In the genomic region with DNA sequence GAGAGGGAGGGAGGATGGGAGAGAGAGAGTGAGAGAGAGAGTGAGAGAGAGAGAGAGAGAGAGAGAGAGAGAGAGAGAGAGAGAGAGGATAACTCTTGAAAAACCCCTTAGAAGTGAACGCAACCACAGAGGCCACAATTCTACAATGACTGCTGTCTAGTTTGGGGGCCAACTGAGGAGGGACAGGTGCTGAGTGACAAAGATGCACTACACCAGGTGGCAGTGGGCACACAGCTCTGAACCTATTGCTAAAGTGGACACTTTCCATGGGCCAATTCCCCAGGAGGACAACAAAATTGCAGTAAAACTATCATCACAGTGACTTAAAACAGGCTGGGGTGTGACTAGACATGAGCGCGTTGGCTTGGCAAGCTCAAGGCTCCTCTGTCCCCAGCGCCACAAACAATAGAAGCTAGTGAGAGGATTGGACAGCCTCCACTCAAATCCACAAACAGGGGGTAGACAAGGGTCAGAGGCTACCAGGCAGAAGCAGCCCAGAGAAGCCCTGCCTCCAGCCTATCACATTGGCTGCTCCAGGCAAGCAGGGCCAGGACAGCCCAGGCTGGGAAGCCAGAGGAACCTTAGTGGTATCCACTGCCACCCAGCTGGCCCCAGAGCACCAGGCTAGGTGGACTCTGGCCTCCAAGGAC, we compare ENCODE assay signal across 13 mouse cellular contexts.
DNase-seq lines count a peak whose midpoint lies in the region; ATAC-seq and TF ChIP-seq lines count a peak whose summit lies in the region.
"Had no signal": no experiment of that assay in that cellular context is flagged by ENCODE, and none has a peak within 500 bp of the region (broad histone marks: within the 10 kb centered on the region; RNA-seq: fewer than 3 reads in every experiment).

No protein-coding gene starts in this region.

- peaks cover 6% of the 10 kb centered on the region; the same call in 1 of the 2 replicates for H3K4me1 ChIP-seq in embryonic facial prominence, embryonic 14.5 days (ENCODE audit: control insufficient read depth, insufficient read depth, low read length)
- H3K4me1 ChIP-seq in hindbrain, embryonic 12.5 days = peaks cover 56% of the 10 kb centered on the region
- peaks cover 18% of the 10 kb centered on the region for H3K4me1 ChIP-seq in midbrain, embryonic 15.5 days

- H3K9me3 ChIP-seq in embryonic facial prominence, embryonic 14.5 days (ENCODE audit: control insufficient read depth, low read length) = no peaks in the 10 kb centered on the region
- H3K9me3 ChIP-seq in hindbrain, embryonic 12.5 days (replicated peaks) = no peaks in the 10 kb centered on the region
- no peaks in the 10 kb centered on the region for H3K9me3 ChIP-seq in midbrain, embryonic 15.5 days

- no peak overlapping the region for H3K4me3 ChIP-seq in left cerebral cortex, adult 2 months
- H3K4me3 ChIP-seq in embryonic facial prominence, embryonic 14.5 days (ENCODE audit: low read depth, low read length) = no peak overlapping the region
- no peak overlapping the region for H3K4me3 ChIP-seq in hindbrain, embryonic 12.5 days
- H3K4me3 ChIP-seq in midbrain, embryonic 15.5 days = no peak overlapping the region
- H3K4me3 ChIP-seq: erythroblast, embryonic 14.5 days had no signal

- H3K27me3 ChIP-seq in embryonic facial prominence, embryonic 14.5 days (replicated peaks; ENCODE audit: control insufficient read depth, insufficient read depth, low read length) = no peaks in the 10 kb centered on the region
- H3K27me3 ChIP-seq in hindbrain, embryonic 12.5 days = no peaks in the 10 kb centered on the region
- H3K27me3 ChIP-seq in midbrain, embryonic 15.5 days (replicated peaks) = no peaks in the 10 kb centered on the region

- no peak overlapping the region for H3K9ac ChIP-seq in embryonic facial prominence, embryonic 14.5 days (ENCODE audit: low read depth, low read length)
- H3K9ac ChIP-seq in hindbrain, embryonic 12.5 days = no peak overlapping the region
- H3K9ac ChIP-seq in midbrain, embryonic 15.5 days = no peak overlapping the region
- H3K9ac ChIP-seq: liver, embryonic 14.5 days had no signal

- 64% methylated on average over 4 of the region's 4 CpGs for WGBS in embryonic facial prominence, embryonic 14.5 days
- WGBS in hindbrain, embryonic 12.5 days = 55% methylated on average over 4 of the region's 4 CpGs
- 52% methylated on average over 4 of the region's 4 CpGs for whole genome bisulfite sequencing in midbrain, embryonic 15.5 days

- no peak overlapping the region for H3K4me2 ChIP-seq in embryonic facial prominence, embryonic 14.5 days (ENCODE audit: low read depth, low read length)
- no peak overlapping the region for H3K4me2 ChIP-seq in hindbrain, embryonic 12.5 days (replicated peaks)
- no peak overlapping the region for H3K4me2 ChIP-seq in midbrain, embryonic 15.5 days

- peak overlapping the region; percentile 29; the same call in 1 of the 2 replicates for H3K27ac ChIP-seq in left cerebral cortex, adult 2 months
- H3K27ac ChIP-seq in embryonic facial prominence, embryonic 14.5 days (replicated peaks; ENCODE audit: low read depth, low read length) = 0 out of 2 replicates have a peak overlapping the region, but pooled peaks have one; percentile 41
- peak overlapping the region; percentile 67 for H3K27ac ChIP-seq in hindbrain, embryonic 12.5 days
- no peak overlapping the region for H3K27ac ChIP-seq in midbrain, embryonic 15.5 days
- H3K27ac ChIP-seq: liver, embryonic 14.5 days had no signal

- no peaks in the 10 kb centered on the region for H3K36me3 ChIP-seq in embryonic facial prominence, embryonic 14.5 days (ENCODE audit: control insufficient read depth, insufficient read depth, low read length)
- H3K36me3 ChIP-seq in hindbrain, embryonic 12.5 days = no peaks in the 10 kb centered on the region
- no peaks in the 10 kb centered on the region for H3K36me3 ChIP-seq in midbrain, embryonic 15.5 days (replicated peaks)

- intact Hi-C loops in left cerebral cortex, adult 2 months (cut with DNase I) = no loop called here
- intact Hi-C loops in heart, postnatal 14 days (cut with DNase I) = no loop called here
- intact Hi-C loops in heart, postnatal 10 days (cut with DNase I) = no loop called here

- ATAC-seq in embryonic facial prominence, embryonic 14.5 days (ENCODE audit: low read depth) = peak; percentile 39; the same call in 1 of the 2 replicates
- peak; percentile 36 for ATAC-seq in hindbrain, embryonic 12.5 days (ENCODE audit: low FRiP score)
- ATAC-seq in midbrain, embryonic 15.5 days (replicated peaks) = 0 out of 2 replicates have a peak, but pooled peaks have one; percentile 3

- no peak for DNase-seq in left cerebral cortex, adult 2 months (ENCODE audit: extremely low spot score in 1 of 2, low spot score in 2 of 2)
- DNase-seq in left cerebral cortex, adult 11 months (ENCODE audit: low spot score) = no peak
- DNase-seq in embryonic facial prominence, embryonic 14.5 days (ENCODE audit: low spot score) = no peak
- no peak for DNase-seq in thymus, postnatal 10 days (ENCODE audit: low spot score in 2 of 2)
- DNase-seq in heart, postnatal 14 days = no peak
- DNase-seq in heart, postnatal 10 days = no peak
- DNase-seq: adrenal gland, postnatal 25 days; cerebellum, adult 9-11 months; kidney, adult 9 months had no signal

- TF ChIP-seq CTCF in left cerebral cortex, adult 2 months (IDR thresholded peaks at IDR 0.05) = no peak
